Mouse (Mus musculus) MEL-GATA-1-ER (cell line): ENCODE results near the gene Sf3a1.
"Not testable (repeated sequence)": the region's sequence is repeated elsewhere in the genome, so short reads cannot be mapped to it uniquely, and the experiment has no call there.

Source experiments
- DNase-seq: peaks from one replicate; pipeline ENCODE4 v3.0.0-alpha.2; 2012; ENCODE audit warnings: low read depth; ENCODE audit errors: extremely low read depth

Gene Sf3a1

GRCm38 (mm10) chr11:4184251-4184952 lies 24.3 kb downstream of the Sf3a1 start:
- no peak for DNase-seq

GRCm38 (mm10) chr11:4185480-4185879 lies 25.3 kb downstream of the Sf3a1 start:
- not testable (repeated sequence) for DNase-seq

GRCm38 (mm10) chr11:4186486-4187317 lies 26.6 kb downstream of the Sf3a1 start, which contains the start of gene Tbc1d10a:
Gene Tbc1d10a (plus strand): TSS chr11:4186789.
- DNase-seq: peak; percentile 82

- no peak for DNase-seq
These were observed 27.2 kb downstream of the Sf3a1 start for GRCm38 (mm10) chr11:4187318-4187700.

DNA sequence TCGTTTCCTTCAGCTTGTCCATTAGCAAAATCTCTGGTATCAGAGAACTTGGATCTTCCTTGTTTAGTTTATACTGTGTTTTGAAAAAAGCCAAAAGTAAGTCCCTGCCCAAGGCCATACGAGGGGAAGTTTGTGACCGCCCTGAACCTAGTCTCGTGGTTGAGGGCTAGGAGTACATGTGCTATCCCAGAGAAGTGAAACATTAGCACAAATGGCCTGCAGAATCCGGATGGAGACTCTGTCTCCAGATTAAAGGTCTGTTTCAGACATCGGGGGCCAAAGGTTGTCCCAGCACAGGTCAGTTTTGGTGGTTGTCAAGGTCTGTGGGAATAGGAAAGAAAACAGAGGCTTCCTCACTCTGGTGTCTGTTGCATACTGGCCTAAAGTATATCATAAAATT lies 29.0 kb downstream of the Sf3a1 start:
- no peak for DNase-seq

GRCm38 (mm10) chr11:4190677-4191076 lies 30.5 kb downstream of the Sf3a1 start:
- DNase-seq: no peak

- DNase-seq: no peak
These were observed 32.6 kb downstream of the Sf3a1 start for GRCm38 (mm10) chr11:4192757-4193156.

DNA sequence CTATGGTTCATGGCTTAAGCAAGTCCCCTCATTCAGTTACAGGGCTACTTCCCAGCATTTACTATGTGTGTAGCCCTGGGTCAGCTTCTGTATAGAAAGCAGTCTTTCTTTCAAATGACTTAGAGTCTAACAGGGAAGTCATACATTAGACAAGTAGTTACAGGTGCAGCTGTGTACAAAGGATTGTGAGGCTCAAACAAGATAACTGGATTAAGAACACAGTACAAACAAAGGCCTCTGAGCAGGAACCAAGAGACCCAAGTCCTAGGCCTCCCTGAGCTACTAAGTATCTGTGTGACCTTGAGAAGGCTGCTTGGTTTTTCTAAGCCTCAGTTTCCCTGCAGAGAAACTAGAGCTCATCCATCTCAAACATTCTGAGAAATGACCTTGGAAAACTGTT lies 33.3 kb downstream of the Sf3a1 start:
- DNase-seq: no peak

GRCm38 (mm10) chr11:4195597-4196031 lies 35.5 kb downstream of the Sf3a1 start:
- no peak for DNase-seq

DNA sequence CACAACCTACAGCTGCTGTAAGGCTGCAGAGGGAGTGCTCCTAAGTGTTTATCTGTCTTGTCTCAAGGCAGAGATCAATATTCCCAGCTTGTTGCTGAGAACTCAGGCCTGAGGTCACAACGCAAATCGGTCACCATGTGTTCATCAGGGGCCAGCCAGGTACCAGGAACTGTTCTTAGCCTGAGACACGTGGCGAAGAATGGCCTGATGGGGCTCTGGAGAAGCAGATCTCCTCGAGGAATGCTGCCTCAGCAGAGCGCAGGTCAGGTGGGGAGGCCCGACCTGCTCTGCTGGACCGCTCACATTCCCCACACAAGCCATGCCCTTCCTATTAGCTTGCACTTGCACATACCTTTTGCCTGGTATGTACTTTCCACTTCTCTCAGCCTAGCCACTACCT lies 36.5 kb downstream of the Sf3a1 start:
- no peak for DNase-seq

GRCm38 (mm10) chr11:4197691-4198090 lies 37.5 kb downstream of the Sf3a1 start:
- DNase-seq: no peak

GRCm38 (mm10) chr11:4201981-4202700 lies 42.0 kb downstream of the Sf3a1 start:
- no peak for DNase-seq

- DNase-seq: no peak
These were observed 43.0 kb downstream of the Sf3a1 start for GRCm38 (mm10) chr11:4202995-4203704.

- no peak for DNase-seq
These were observed 43.5 kb downstream of the Sf3a1 start for GRCm38 (mm10) chr11:4203705-4204074.

GRCm38 (mm10) chr11:4205097-4205655 lies 45.0 kb downstream of the Sf3a1 start:
- no peak for DNase-seq

GRCm38 (mm10) chr11:4205951-4206350 lies 45.8 kb downstream of the Sf3a1 start:
- no peak for DNase-seq

DNA sequence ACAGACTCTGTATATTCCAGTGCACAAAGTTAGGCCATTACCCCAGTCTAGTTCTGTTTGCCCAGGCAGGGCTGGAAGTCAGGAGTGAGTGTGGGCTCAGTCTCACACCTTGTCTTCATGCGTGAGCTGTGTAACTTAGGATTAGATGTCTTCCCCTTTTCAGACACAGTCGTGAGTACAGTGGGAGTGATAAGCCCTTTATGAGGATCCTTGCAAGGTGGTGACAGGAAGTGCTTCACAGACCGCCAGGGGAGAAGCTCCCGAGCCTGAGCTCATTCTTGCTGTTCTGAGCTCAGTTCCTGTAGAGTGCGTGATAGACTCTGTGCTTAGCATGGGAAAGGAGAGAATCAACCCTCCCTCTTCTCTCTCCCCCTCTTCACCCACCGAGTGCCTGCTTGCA lies 46.4 kb downstream of the Sf3a1 start:
- peak; percentile 83 for DNase-seq

DNA sequence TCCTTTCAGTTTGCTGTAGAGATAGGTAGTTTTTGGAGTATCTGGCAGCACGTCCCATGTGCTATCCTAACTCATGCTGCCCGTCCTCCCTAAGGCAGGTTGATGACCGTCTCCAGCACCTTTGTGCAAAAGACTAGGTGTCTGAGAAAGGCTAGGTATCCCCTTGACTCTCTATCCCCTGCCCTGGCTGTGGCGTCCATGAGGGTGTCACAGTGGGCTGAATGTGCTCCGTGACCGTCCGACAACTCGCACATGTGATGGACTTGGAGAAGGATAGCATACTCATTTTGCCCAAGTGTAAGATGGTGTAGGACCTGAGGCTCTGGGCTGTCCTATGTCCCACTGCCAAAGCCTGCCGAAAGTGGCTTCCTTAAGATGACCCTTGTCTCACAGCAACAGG lies 47.5 kb downstream of the Sf3a1 start:
- DNase-seq: no peak

- DNase-seq: no peak
These were observed 49.4 kb downstream of the Sf3a1 start for GRCm38 (mm10) chr11:4209556-4209955.

- no peak for DNase-seq
These were observed 50.6 kb downstream of the Sf3a1 start for GRCm38 (mm10) chr11:4210786-4211185.

- no peak for DNase-seq
These were observed 53.0 kb downstream of the Sf3a1 start for GRCm38 (mm10) chr11:4213107-4213506.
